Mouse (Mus musculus) G1E (cell line): Measurements from ENCODE around the gene Cdh6. TPM values are rescaled to one million over a fixed set of nuclear protein-coding genes. Genes with fewer than 3 reads are reported as not detected.

Experiments
- ATAC-seq: 2 replicates; pipeline ENCODE4 v1.8.0; 2016; ENCODE audit warnings: mild to moderate bottlenecking; ENCODE audit not compliant: insufficient number of reproducible peaks, poor library complexity, low FRiP score, severe bottlenecking; ENCODE audit errors: extremely low read depth
- DNase-seq: peaks from one replicate; pipeline ENCODE4 v3.0.0; 2012; ENCODE audit warnings: low spot score
- H3K27me3 ChIP-seq: 2 replicates; pipeline ENCODE4 v1.6.1; 2012; ENCODE audit warnings: mild to moderate bottlenecking, low read length, inconsistent platforms; ENCODE audit not compliant: insufficient read depth
- H3K36me3 ChIP-seq: replicated peaks from 2 replicates; pipeline ENCODE3; 2012; ENCODE audit warnings: mild to moderate bottlenecking, inconsistent platforms
- H3K4me1 ChIP-seq: 2 replicates; pipeline ENCODE4 v1.6.1; 2012; ENCODE audit warnings: low read depth, low read length, inconsistent platforms, mixed read lengths; ENCODE audit not compliant: insufficient read depth
- H3K4me3 ChIP-seq: 2 replicates; pipeline ENCODE4 v1.5.1; 2012; ENCODE audit warnings: low read depth, mild to moderate bottlenecking, inconsistent platforms, low read length, moderate library complexity, mixed read lengths
- H3K9me3 ChIP-seq: replicated peaks from 2 replicates; pipeline ENCODE4 v1.6.1; 2012; ENCODE audit warnings: inconsistent platforms
- CTCF ChIP-seq: IDR thresholded peaks from 2 replicates; pipeline ENCODE4 v1.5.1; 2012; ENCODE audit warnings: low read depth, low read length, inconsistent platforms, mixed read lengths
- GATA1 ChIP-seq: IDR thresholded peaks from 2 replicates; pipeline ENCODE4 v1.6.1; 2012; ENCODE audit warnings: borderline replicate concordance, low read length, inconsistent platforms, mixed read lengths
- GATA2 ChIP-seq: IDR thresholded peaks from 2 replicates; pipeline ENCODE4 v1.6.1; 2012; ENCODE audit warnings: low read depth, low read length, inconsistent platforms, borderline replicate concordance
- POLR2AphosphoS5 ChIP-seq: IDR thresholded peaks from 2 replicates; pipeline ENCODE4 v1.6.1; 2012; ENCODE audit warnings: low read depth, low read length, inconsistent platforms; ENCODE audit not compliant: insufficient replicate concordance
- TAL1 ChIP-seq: conservative IDR thresholded peaks from 2 replicates; pipeline ENCODE4 v1.6.1; 2012; ENCODE audit warnings: low read depth, low read length, inconsistent platforms, mixed read lengths
- polyA plus RNA-seq: library from polyadenylated mRNA; stranded (reverse); fragments of >175 nt; gene quantifications from 2 replicates; pipeline ENCODE4 v1.2.3, GENCODE M21; 2012
- total RNA-seq, 2 experiments: library from RNA; stranded (forward) in 1 of 2; stranded (reverse) in 1 of 2; fragments of 200-1000 nt in 1 of 2; fragments of >200 nt in 1 of 2; fragmentation: Nextera tagmentation in 1 of 2; gene quantifications; 2 replicates each; pipeline ENCODE4 v1.2.3; 2014 to 2017

The Cdh6 gene
- total and polyA plus RNA-seq, 3 experiments = 0.11 TPM; not detected in 2

DNA sequence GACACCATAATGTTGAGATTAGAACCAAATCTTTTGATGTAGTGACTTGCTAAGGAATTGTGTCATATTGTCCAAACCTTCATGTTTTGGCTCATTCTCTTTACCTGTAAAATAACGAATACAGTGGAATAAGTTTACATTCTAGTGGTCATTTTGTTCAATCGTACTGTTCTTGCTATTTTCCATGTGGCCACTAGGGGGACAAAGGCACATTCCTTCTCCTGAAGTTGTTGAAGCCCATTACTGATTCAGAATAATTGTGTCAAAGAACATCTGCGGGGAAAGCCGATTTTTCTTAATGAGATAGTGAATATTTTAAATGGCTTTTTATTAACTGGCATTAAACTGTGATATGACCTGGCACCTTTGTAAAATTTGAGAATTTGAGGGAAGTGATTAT is 7.5 kb upstream of the Cdh6 start:
- H3K4me3 ChIP-seq = no peak overlapping the region
- H3K36me3 ChIP-seq = no peaks in the 10 kb centered on the region
- TF ChIP-seq POLR2AphosphoS5 = no peak
- TF ChIP-seq CTCF = peak; percentile 39
- peaks cover 10% of the 10 kb centered on the region; the same call in 1 of the 2 replicates for H3K27me3 ChIP-seq
- H3K4me1 ChIP-seq = no peaks in the 10 kb centered on the region
- no peak for DNase-seq
- no peaks in the 10 kb centered on the region for H3K9me3 ChIP-seq
- no peak for ATAC-seq

DNA sequence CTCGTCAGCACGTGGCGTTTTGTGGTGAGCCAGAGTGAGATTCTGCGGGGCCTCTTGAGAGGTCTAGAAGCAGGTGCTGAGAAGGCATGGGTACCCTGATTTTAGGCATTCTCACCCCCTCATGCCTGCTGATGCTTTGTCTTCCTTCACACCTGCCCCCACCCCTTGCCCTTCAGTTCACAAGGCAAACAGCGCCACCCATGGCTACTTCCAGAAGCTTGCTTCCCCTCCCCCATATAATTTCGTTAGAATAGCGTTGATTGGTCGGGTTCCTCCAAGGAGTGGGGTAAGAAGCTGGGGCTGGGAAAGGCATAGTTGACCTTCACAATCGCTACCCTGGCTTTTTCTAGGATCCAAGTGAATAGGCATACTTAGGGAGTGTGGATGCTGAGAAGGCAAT is 2.5 kb upstream of the Cdh6 start:
- Histone ChIP-seq H3K27me3 (peaks cover 22% of the 10 kb centered on the region), H3K4me3 (no peak overlapping the region)

DNA sequence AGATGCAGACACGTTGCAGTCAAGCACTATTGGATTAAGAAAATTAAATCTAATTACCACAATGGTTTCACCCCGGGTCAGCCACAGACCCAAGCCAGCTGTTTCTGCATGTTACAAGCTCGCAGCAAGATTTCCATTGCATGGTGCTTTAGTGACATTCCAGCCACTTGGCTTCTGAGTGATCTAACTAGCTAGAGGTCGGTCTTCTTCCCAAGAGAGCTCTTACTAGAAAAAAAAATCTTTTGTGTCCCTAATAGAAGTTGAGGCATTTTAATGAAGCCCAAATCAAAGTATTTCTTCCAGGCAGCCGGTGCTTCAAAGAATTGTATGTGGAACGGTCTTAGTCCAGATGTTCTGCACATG is 1.1 kb upstream of the Cdh6 start:
- Histone ChIP-seq H3K9me3 (no peaks in the 10 kb centered on the region), H3K27me3 (peaks cover 22% of the 10 kb centered on the region), H3K4me3 (no peak overlapping the region), H3K36me3 (no peaks in the 10 kb centered on the region), H3K4me1 (no peaks in the 10 kb centered on the region)
- no peak for TF ChIP-seq TAL1
- no peak for TF ChIP-seq CTCF
- no peak for TF ChIP-seq POLR2AphosphoS5
- TF ChIP-seq GATA2 = no peak
- no peak for TF ChIP-seq GATA1
- peak; percentile 5 for DNase-seq
- ATAC-seq = no peak

More for the DNA sequence above, 2.5 kb upstream of the Cdh6 start:
- Histone ChIP-seq H3K9me3 (no peaks in the 10 kb centered on the region), H3K4me1 (no peaks in the 10 kb centered on the region), H3K36me3 (no peaks in the 10 kb centered on the region)
- DNase-seq (no peak), ATAC-seq (no peak)
- TF ChIP-seq GATA2 = no peak
- no peak for TF ChIP-seq GATA1
- no peak for TF ChIP-seq POLR2AphosphoS5
- no peak for TF ChIP-seq CTCF
- no peak for TF ChIP-seq TAL1

DNA sequence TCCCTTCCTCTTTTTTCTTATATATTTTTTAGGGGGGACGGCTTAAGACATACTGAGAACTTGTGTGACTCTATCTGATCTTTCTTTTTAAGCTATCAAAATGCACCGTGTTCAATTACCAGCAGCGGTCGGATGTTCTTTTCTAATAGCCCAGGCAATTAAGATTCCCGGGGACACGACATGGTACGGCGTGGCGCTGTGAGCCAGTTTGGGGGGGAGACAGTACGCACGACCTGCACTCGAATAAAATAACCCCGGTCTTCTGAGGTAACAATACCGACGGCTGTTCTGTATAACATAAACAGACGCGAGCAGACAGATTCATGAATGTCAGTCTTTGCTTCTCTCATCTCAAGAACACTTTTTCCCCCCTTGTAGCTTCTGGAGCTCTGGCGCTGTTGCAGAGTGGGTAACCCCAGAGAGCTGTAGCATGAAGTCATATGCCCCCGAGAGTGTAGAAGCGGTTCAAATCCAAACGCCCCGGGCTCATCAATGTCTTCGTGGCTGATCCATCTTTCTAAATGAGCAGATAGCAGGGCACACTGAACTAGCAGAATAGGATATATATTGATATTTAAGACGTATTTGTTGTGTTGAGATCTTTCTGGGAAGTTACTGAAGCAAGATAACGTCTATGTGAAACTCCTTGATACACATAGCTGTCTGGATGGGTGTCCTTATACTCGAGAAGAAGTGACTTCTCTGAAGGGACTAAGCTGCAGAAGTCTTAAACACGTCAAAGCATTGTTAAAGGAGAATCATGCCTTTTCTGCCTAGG is 554 bp upstream of the Cdh6 start:
- H3K9me3 ChIP-seq = no peaks in the 10 kb centered on the region
- ATAC-seq (no peak), DNase-seq (no peak)
- TF ChIP-seq CTCF = no peak
- no peak for TF ChIP-seq GATA1
- TF ChIP-seq TAL1 = no peak
- TF ChIP-seq POLR2AphosphoS5 = no peak
- TF ChIP-seq GATA2 = no peak
- H3K27me3 ChIP-seq = peaks cover 22% of the 10 kb centered on the region
- no peaks in the 10 kb centered on the region for H3K4me1 ChIP-seq
- H3K36me3 ChIP-seq = no peaks in the 10 kb centered on the region
- H3K4me3 ChIP-seq = no peak overlapping the region

DNA sequence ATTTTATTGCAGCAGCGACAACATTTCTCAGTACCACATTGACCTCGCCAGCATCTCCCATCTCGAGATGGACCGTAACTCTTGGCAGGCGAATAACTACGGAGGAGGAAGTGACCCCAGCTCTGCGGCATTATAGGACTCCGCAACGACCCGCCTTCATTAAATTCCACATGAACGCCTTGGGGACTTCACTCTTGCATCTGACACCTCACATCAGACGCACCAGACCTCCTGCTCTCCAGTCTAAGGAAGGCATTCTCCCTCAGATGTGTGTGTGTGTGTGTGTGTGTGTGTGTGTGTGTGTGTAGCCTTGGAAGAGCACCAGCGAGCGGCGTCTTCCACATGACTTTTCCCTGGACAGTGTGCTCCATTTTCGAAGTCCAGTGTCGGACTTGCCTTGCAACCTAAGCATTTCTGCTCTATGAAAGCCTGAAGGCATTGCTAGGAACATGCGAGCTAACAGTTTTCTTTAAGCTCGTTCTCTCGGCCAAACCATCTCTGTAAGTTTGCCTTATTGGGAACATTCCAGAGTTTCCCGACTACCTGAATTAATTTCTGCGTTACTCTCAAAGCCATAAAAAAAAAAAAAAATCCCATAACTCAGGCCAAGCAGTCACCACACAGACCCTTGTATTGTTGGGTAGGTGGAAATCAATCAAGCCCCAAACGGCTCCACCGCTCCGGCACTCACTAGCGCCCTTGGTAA is 957 bp downstream of the Cdh6 start:
- no peak for ATAC-seq

DNA sequence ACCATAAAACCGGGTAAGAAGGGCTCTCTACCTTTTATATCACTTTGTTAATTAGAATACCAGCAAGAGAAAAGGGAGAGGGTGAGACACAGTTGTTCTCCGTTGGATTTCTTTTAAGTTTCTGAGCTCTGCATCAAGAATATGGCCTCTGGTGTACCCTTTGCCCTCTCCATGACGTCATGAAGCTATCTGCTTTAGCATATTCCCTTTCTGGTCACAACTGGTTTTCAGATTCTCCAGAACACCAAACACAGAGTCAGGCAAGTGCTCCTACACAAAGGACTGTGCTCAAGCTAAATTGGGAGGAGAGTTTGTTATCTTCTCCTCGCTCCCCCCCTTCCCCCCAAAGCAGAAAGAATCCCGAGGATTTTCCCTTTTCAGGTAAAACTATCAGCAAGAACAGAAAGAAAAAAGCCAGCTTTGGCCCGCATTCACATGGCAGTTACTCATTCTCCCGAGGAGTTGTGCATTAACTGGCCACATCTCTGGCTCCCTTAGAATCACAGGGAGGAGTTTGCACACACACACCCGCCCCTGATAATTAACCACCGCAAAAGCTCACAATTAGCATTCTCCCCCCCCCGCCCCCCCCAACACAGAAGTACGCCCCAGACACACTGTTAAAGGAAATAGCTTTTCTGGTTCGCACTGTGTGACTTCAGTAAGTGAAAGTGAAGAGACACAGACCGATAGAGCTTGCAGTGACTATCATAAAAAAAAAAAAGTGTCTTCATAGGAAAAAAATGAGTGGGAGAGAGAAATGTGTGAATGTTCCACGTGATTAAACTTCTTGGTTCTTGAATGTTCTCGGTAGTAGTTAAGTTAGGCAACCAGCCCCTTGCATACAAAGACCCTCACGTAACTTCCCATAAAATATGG is 1.8 kb downstream of the Cdh6 start:
- Histone ChIP-seq H3K27me3 (peaks cover 22% of the 10 kb centered on the region), H3K9me3 (no peaks in the 10 kb centered on the region), H3K4me3 (no peak overlapping the region), H3K4me1 (no peaks in the 10 kb centered on the region), H3K36me3 (no peaks in the 10 kb centered on the region)
- TF ChIP-seq GATA1 = no peak
- TF ChIP-seq POLR2AphosphoS5 = no peak
- no peak for TF ChIP-seq CTCF
- no peak for TF ChIP-seq TAL1
- TF ChIP-seq GATA2 = no peak
- no peak for DNase-seq
- ATAC-seq = no peak

More for the DNA sequence above, 957 bp downstream of the Cdh6 start:
- no peak for DNase-seq
- no peak for TF ChIP-seq POLR2AphosphoS5
- TF ChIP-seq CTCF = no peak
- TF ChIP-seq TAL1 = no peak
- no peak for TF ChIP-seq GATA1
- no peak for TF ChIP-seq GATA2
- Histone ChIP-seq H3K4me3 (no peak overlapping the region), H3K36me3 (no peaks in the 10 kb centered on the region), H3K9me3 (no peaks in the 10 kb centered on the region), H3K4me1 (no peaks in the 10 kb centered on the region), H3K27me3 (peaks cover 22% of the 10 kb centered on the region)
